Mouse (Mus musculus) bone marrow, adult 2 months (tissue): ENCODE measurements around the gene Atp6v0d1.

ENCODE experiments used
- CTCF ChIP-seq: fragments of 200-500 bp; IDR thresholded peaks from 2 replicates; pipeline ENCODE4 v1.5.1; 2011; ENCODE audit warnings: low read length, control low read depth; ENCODE audit not compliant: control insufficient read depth, insufficient read depth
- POLR2A ChIP-seq: fragments of 200-500 bp; IDR thresholded peaks from 2 replicates; pipeline ENCODE4 v1.6.1; 2011; ENCODE audit warnings: low read depth, mild to moderate bottlenecking, control low read depth, low read length, borderline replicate concordance; ENCODE audit not compliant: control insufficient read depth

- TF ChIP-seq POLR2A (no peak), CTCF (no peak)
Measured at GRCm38 (mm10) chr8:105545249-105545648, 20.6 kb downstream of the Atp6v0d1 start.
